ENCODE assay signal across 12 mouse cellular contexts in the genomic region with DNA sequence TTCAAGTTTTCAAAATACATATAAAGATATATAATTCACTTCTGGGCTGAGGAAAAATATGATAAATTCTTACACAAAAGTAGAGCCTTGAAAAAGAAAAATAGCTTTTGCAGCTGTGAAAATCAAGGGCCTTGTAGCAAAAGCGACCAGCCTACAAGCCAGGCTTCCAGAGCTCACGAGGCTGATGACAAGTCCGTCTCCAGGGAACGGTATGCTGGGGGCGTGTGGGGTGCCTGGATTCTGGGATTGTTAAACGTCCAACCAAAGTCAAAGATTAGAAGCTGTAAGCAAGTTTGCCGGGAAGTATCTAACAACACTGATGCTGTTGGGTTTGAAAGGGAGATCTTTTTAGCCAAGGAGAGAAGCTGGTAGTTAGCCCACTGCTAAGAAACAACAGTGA. TPM values are rescaled to one million over a fixed set of nuclear protein-coding genes. Genes with fewer than 3 reads are reported as not detected.
"Had no signal": no experiment of that assay in that cellular context is flagged by ENCODE, and none has a peak within 500 bp of the region (broad histone marks: within the 10 kb centered on the region; RNA-seq: fewer than 3 reads in every experiment).

No protein-coding gene starts in this region.

- H3K9ac ChIP-seq: kidney, embryonic 15.5 days; limb, embryonic 13.5 days; liver, embryonic 14.5 days; midbrain, embryonic 13.5 days had no signal

- H3K4me1 ChIP-seq: kidney, embryonic 15.5 days; midbrain, embryonic 13.5 days had no signal

- ATAC-seq: midbrain, embryonic 13.5 days had no signal

- H3K4me2 ChIP-seq: kidney, embryonic 15.5 days; limb, embryonic 13.5 days; midbrain, embryonic 13.5 days had no signal

- H3K36me3 ChIP-seq: kidney, embryonic 15.5 days; limb, embryonic 13.5 days; midbrain, embryonic 13.5 days had no signal

- DNase-seq: kidney, postnatal 14 days; layer of hippocampus, adult 9-11 months; layer of hippocampus, postnatal 36 days; lung, adult 18-20 months; thymus, postnatal 4 days had no signal

- H3K4me3 ChIP-seq: kidney, embryonic 15.5 days; limb, embryonic 13.5 days; midbrain, embryonic 13.5 days had no signal

- H3K9me3 ChIP-seq: kidney, embryonic 15.5 days; limb, embryonic 13.5 days; midbrain, embryonic 13.5 days had no signal

- H3K27ac ChIP-seq: kidney, embryonic 15.5 days; limb, embryonic 13.5 days; liver, embryonic 14.5 days; midbrain, embryonic 13.5 days; stomach, postnatal 0 days had no signal

- H3K27me3 ChIP-seq: kidney, embryonic 15.5 days; limb, embryonic 13.5 days; midbrain, embryonic 13.5 days had no signal

RNA-seq across cellular contexts. Expression of a gene that starts 47.0 kb away (rescaled TPM):
- polyA plus RNA-seq: kidney, embryonic 15.5 days; large intestine, adult 2 months; limb, embryonic 13.5 days; lung, embryonic 16.5 days; midbrain, embryonic 13.5 days; stomach, postnatal 0 days had no signal
